Mouse (Mus musculus) retina, postnatal 1 day (tissue): ENCODE measurements at regions not wholly inside any gene's neighbourhood (a gene's known extent, or its start where the extent isn't known, plus 50 kb on each side); places are given as distances from the start of the nearest gene placed in this dataset.
A peak's percentile ranks its signal among the peaks of the same experiment; 100 is the strongest.

Experiments used
- DNase-seq: peaks from one replicate; pipeline ENCODE4 v3.0.0-alpha.2; 2012

DNA sequence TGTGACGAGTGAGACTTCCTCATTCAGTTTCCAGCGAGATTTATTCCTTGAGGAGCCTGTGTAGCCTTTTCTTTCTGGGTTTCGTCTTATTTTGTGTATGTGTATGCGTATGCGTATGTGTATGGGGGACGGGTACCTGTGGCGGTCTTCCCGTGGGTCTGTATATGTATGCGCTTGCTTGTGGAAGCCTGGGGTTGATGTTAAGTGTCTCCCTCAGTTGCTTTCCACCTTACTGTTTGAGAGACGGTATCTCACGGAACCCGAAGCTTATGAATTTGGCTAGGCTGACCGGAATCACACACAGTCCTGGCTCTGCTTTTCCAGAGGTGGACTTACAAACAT is 87.1 kb downstream of the Ankrd50 start:
- DNase-seq, result no peak

DNA sequence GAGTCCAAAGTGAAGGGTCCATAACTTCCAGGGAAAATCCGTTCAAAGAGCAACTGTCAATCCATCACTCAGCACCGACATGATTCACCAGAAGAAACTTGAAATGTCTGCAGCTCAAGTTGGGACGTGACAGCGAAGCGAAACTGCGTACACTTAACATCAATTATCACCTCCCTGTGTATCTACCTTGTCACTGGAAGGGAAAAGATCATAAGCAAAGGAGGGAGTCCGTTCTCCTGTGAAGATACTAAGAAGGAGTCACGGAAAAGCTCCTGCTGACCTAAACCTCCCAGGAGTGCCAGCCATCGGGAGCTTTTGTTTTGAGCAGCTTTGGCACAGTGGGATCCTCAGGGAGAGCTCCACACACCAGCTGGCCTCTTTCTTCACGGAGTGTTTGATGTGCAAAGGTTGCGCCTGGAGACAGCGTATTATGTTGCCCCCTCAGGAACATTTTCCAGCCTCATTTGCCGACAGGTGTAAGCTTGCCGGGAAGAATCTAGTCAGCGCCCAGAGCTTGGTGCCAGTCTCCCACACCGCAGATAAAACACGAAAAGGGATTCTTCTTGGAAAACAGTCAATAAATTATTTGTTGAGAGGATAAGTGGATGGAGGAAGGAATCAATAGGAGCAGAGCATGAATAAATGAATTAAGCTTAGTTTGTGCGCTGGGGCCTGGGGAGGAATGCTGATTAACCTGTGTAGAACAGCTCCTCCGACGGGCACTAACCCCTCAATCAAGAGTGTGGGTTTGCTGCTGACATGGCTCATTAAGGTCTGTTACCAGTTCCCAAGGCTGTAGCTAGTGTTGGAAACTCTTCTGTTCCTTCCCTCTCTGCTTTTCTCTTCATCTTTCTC is 87.7 kb downstream of the Ankrd50 start:
- DNase-seq, result peak; percentile 55

DNA sequence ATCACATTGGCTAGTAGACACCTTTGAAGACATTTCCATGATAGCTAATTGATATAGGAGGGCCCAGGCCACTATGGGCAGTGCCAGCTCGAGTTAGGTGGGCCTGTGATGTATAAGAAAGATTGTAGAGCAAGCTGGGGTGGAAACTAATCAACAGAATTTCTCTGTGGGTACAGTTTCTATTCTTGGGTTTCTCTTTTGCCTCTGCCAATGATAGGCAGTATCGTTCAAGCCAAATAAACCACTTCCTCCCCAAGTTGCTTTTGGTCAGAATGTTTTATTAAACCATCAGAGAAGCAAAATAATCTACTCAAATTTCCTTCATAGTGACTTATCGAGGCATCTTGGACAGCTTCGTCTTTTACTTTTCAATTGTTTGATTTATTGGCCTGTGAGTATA is 90.3 kb downstream of the Ankrd50 start:
- no peak for DNase-seq

DNA sequence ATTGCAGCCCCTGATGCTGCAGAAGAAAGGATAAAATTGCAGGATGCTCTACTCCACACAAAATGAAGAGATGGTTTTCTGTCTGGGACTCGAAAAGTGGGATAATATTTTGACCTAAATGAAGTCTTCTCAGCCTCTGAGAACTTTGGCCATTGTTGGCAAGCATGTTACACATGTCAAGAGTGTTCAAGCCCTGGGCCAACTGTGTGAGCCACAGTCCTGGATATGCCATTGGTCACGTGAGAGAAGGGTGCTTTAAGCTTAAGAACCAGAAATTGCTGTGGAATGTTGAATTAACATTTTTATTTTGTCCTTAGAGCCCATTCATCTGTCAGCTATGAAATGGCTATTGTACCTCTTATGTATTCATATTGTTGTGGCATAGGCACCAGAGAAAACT is 95.0 kb downstream of the Ankrd50 start:
- DNase-seq, result no peak

DNA sequence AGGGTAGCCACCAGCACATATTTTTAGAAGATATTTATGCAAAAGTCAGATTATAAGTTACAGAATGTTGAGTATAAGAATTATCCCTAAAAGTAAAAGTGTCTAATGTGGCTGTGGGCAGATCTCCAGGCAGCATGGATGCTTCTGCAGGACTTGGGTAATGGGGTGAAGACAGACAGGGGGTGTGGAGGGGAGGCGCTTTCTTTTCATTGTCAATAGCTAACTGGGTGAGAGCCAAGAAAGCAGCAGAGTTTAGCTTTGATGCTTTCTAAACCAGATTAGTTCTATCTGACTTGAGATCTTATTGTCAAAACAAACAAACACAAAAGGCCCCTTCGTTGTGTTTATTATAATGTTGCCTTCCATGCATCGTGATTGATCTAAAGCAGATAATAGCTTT is 95.7 kb downstream of the Ankrd50 start:
- DNase-seq, result peak; percentile 55

DNA sequence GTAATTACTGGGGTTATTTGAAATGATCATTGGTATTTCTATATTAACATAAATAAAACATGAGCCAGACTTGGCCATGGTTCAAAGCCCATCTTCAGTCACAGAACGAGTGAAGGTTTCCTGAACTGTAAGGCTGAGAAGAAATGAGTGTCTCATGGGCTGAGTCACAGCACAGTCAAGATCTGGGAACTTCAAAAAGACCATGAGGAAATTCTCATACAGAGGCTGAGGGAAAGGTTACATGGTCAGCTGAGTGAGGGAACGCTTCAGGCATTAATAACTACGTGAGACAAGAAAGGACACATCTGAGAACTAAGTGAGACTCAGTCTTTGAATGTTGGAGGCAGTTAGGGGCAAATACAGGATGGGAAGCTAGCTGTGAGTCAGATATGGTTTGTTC is 101.9 kb downstream of the Ankrd50 start:
- no peak for DNase-seq

DNA sequence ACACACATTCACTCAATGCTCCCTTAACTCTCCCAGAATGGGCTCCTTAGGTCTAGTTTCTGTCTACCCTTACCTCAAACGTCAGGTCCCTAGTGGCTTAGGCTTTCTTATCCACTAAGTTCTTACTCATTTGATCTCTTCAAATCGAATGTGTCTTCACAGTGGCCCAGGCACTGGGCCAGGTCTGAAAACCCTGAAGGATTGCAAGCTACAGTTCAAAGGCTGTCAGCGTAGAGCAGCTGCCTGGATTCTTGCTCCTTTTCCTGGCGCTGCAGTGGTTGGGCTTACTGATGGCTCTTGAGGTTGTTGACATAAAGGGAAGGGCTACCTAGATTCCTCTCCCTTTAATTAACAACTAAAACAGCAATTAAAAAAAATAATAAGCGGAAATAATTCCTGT is 103.0 kb downstream of the Ankrd50 start:
- no peak for DNase-seq

DNA sequence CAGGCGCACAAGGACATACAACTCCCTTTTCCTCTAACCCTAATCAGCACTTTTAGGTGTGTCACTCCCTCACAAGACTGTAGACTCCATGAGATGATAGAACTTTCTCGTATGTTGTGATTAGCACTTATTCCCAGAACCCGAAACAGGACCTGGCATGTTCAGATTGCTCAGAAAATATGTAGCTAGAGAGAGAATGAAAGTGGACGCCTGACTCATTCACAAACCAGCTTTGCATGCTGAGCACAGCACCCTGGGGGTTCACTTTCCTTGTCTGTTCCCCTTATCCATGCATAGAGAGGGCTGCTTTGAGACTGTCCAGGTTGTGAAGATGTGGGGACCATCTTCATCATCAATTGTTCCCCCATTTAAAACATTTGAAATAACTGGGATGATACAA is 111.0 kb downstream of the Ankrd50 start:
- no peak for DNase-seq

DNA sequence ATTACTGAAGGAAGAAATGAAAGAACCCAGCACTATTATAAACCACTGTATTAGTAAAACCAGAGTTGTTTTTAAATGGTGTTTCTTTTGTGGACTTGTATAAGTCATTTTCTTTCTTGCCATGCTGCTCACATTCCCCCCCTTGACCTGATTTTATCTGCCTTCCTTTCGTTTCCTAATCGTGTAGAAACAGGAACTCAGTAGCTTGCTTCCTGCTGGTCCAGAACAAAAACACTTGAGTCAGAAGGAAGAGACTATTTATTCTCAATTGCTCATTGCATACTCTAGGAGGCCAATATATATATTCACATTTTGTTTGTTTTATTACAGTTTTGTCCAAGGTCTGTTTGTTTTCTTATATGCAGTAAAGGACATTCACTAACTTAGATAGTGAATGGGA is 112.9 kb downstream of the Ankrd50 start:
- no peak for DNase-seq

DNA sequence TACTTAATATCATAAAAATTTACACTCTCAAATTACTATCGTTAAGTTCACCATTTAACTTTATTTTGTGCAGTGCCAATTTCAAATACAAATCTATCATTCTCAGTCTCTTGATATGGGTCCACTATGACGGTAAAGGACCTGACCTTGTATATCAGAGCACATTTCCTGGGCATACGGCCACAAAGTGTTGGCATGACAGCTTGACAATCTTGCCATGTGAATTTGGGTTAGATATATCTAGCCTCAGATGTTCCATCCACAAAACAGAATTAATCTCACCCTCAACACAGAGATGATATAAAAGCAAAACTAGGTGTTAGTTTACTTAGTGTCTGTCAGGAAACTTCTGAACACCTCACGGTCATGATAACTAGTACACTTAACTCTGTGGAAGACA is 120.8 kb downstream of the Ankrd50 start:
- no peak for DNase-seq

DNA sequence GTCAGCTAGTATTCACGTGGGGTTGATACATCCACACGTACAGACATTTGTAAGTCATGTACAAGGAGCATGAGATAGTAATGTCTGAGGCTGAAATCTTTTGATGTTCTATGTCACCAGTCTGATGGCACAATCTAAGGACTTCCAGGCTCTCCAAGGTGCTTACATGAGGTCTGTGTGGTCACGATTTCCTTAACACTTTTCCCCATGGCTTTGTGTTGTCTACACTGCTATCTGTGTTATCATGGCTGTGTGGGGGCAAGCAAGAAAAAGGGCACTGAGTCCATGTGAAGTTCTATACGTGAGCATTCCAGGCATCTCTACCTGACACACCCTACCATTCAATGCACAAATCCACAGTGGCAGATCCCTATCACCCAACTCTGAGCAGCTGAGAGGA is 123.2 kb downstream of the Ankrd50 start:
- no peak for DNase-seq

DNA sequence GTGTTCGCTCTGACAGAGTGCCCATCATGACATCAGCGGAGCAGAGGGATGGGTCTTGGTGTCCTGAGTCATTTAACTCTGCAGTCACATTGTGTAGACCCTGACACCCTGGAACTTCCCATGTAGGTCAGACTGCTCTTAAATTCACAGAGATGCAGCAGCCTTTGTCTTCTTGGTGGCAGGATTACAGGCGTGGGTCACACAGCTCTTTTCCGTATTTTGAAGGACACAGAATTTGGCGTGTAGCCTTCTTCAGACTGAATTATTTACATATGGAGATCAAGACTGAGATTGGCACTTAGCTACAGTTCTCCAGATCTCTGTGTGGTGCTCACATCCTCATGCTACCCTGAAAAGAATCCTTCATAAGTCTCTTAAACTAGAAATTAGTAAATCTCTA is 123.7 kb downstream of the Ankrd50 start:
- DNase-seq, result peak; percentile 13

DNA sequence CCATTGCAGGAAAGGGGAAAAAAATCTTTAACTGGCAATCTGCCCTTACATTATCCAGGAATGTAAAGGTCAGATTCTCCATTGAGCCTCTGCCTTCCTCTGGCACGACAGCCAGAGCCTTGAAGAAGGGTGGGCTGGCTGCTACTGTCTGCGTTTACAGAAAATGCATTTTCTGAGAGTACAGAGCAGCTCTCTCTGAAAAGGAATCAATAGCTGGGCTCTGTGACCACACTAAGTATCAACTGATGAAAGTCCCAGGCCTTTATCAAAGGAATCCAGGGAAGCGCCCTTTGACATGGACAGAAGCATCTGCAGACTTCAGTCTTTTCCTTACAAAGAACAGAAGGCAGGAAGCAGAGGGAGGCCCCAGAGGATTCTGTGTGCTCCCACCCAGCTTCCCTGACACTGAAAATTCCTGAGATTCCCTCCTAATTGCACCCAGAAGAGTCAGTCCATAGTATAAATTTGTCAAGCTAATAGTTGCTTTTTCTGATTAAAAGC is 124.2 kb downstream of the Ankrd50 start:
- DNase-seq, result no peak

DNA sequence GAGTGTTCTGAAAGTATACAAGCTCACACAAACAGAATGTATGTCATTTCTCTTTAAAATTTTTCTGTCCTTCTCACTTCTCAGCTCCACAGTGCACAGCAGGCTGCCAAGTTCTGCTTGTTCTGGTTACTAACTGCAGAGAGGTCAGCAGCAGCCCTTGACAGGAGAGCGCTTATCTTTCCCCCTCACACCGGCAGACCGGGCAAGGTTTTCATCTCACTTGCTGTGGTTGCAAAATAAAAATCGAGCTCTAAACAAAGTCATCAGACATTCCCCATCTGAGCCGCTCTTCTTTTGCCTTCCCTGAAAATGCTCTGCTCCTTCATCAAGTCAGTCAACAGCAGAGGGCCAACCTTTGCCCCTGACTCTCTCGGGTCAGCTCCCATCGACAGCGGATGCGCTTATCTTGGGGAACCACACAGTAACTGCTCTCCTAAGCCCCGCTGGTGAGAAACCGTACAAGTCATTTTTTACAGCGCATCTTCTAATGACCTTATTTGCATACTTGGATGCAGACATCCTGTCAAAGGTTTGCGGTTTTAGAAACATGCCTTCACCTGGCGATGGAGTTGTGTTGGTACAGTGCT is 126.6 kb downstream of the Ankrd50 start:
- DNase-seq, result peak; percentile 15

DNA sequence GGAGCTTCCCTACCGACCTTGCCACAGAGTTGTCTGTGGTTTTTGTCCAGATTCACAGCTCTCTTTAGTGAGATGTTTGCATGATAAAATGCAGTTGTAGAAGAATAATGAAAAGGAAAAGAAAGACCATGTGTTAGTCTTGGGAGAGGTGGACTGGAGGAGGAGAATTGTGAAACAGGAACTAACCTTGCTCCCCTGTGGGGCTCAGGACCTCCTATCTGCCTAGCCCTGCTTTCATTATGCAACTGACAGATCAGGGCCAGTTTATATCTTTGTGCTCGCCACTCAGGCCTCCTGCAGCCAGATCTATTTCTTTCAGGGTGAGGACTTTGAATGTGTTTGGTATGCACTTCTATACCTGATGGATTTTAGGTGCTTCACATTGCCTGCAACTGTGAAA is 140.4 kb downstream of the Ankrd50 start:
- no peak for DNase-seq

DNA sequence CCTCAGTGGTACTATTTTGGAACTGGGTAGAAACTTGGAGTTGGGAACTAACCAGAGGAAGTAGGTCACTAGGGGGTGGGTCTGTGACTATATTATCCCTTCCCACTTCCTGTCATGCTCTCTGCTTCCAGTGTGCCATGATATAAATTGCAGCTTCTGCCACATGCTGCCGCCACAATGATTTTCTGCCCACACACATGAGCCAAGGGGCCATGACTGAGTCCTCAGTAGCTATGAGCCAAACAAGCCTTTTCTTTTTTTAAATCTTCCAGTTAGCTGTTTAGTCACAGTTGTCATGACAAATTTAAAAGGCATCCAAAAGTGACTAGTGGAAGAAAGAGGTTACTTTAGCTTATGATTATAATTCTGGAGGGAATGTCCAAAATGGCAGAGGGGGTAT is 143.0 kb downstream of the Ankrd50 start:
- no peak for DNase-seq

DNA sequence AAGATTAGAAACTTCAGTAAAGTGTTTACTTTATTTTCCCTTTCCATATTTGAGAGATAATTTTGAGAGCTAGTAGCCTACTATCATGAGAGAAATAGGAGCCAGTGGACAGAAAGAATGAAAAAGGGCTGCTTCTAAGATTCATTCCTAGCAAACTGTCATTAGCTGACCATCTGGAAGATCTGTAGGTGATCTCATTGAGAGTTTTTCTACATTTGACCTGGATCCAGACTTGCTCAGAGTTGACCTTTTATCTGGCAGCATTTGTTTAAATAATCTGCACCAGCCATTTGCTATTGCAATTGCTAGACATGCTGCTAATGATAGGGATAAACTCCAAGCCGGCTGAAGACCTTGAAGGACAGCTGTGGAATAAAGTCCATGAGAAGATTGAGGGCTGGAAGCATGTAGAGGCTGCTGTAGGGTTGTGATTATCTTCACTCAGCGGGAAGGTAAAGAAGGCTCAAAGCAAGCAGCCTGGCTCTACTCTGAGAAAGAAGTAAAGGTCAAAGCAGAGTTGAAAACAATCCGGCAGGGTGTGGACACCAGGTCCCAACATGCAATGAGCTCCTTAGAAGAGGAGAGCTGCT is 151.2 kb downstream of the Ankrd50 start:
- no peak for DNase-seq

DNA sequence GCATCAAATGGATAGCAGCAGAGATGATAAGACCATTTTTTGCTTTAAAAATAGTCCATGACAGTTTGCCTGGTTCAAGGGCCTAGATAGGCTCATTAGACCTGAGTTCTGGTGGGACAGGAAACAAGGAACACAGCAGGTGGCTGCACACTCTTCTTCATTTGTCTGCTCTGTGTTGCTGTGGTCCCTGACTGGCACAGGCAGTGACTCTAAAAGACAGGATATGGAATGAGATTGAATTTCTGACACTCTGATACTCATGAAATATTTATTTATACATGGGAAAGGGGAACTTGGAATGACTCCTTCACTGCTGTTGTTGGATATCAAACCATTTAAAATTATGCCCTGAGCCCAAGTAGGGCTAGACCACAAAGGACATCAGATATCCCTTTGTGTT is 153.5 kb downstream of the Ankrd50 start:
- DNase-seq, result no peak

DNA sequence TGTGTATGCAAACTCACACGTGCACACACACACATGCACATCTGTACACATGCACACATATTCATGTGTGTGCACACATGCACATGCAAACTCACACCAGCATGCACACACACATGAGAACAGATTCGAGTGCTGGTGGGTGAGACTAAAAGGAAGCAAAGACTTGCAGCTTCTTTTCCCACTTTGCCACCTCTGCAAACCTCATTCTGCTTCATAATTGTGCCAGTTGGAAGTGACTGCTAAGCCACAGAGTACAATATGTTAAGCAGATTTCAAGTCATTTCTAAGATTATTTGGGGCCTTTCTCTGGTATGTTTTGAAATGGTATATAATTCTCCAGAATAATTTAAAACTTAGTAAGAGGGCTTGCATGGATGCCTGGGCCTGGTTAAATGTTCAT is 157.4 kb downstream of the Ankrd50 start:
- DNase-seq, result no peak

DNA sequence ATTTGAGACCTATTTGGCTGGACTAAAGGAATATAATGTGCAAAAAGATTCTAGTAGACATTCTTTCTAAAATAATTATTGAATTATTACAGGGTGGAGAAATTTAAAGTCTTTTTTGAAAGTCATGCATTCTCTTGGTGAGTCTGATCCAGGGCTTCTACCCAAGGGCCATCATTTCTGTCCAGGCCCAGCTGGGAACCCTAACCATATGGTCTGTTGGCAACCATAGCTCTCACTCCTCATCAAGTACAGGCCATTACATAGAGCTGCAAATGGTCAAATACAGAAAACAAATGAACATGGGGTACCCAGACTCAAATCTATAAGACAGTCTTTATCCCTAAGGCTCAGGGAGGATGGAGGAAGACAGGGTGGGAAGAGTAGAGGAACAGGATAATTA is 158.4 kb downstream of the Ankrd50 start:
- DNase-seq, result no peak

DNA sequence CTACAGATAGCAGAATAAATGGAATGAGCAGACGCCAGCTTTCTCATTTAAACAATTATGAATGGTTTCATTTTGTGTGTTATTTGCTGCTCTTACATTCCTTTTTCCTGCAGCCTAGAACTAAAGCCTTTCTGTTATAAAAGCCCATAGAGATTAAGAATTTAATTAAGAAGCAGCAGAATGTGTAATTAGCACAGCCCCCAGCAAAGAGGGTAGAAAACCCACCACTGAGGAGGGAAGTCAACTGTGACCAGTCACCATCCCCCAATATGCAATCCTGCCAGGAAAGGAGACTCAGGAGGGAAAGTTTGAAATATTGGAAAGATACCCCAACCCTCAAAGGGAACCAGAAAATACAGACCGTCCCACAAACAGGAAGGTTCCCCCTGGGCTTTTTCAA is 160.0 kb downstream of the Ankrd50 start:
- no peak for DNase-seq

DNA sequence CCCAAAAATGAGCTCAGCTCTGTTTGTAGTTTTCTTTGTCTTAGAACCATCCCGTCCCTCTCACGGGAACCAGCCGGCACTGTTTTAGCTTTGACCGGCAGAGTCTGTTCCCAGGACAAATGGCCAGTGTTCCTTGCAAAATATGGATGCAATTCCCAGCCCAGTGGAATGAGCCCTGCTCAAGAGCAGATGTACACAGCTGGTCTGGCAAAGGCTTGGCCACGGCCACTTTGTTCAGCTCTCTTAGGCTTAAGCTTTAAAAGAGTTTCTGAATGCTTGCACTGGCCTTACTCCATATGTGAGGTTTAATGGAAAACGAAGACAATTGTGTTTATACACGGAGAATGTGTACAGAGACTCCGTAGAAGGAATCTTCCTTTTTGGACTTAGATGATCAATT is 162.2 kb downstream of the Ankrd50 start:
- DNase-seq, result no peak

DNA sequence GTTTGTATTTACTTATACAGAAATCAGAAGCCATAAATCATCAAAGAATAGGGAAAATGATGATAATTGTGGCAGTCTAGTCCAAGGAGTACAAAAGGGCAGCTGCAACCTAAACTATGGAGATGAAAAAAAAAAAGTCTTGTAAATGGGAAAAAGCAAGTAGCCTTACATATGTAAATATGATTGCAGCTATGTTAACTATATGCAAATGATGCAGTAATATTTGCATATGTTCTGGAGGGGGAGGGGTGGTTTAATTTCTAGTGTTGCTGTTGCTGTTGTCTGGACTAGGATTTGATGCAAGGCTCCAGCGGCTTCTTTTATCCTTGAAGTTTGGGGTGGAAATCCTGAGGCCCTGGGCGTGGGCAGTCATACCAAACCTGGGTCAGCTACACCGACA is 163.0 kb downstream of the Ankrd50 start:
- no peak for DNase-seq

DNA sequence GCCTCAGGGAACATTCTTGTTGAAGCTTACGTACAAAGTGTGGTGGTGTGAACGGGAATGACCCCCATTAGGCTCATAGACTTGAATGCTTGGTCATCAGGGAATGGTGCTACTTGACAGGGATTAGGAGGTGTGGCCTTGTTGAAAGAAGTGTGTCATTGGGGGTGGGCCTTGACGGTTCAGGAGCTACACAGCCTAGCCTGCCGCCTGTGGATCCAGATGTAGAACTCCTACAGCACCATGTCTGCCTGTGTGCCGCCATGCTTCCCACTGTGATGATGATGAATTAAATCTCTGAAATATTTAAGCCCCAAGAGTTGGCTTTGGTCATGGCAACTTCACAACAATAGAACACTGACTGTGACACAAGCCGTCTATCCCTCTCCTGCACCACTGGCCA is 163.6 kb downstream of the Ankrd50 start:
- DNase-seq, result no peak

DNA sequence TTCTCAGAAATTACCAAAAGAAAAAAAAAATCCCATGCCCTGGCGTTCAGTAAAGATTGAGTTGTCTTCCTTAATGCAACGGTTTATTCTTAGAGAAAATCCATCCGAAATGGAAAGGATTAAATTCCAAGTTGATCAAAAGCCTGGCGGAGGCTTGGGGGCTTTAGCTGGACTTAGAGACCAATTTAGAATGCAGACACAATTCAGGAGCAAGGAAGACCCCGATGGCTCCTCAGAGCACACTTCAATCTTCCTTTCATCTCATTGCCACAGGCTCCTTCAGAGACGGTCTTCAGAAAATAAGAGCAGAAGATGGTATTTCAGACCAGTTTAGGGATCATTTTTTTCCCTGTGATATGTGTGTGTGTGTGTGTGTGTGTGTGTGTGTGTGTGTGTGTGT is 171.8 kb downstream of the Ankrd50 start:
- DNase-seq, result no peak
